Mouse (Mus musculus): ENCODE measurements at regions not wholly inside any gene's neighbourhood (a gene's known extent, or its start where the extent isn't known, plus 50 kb on each side); places are given as distances from the start of the nearest gene placed in this dataset.

DNA sequence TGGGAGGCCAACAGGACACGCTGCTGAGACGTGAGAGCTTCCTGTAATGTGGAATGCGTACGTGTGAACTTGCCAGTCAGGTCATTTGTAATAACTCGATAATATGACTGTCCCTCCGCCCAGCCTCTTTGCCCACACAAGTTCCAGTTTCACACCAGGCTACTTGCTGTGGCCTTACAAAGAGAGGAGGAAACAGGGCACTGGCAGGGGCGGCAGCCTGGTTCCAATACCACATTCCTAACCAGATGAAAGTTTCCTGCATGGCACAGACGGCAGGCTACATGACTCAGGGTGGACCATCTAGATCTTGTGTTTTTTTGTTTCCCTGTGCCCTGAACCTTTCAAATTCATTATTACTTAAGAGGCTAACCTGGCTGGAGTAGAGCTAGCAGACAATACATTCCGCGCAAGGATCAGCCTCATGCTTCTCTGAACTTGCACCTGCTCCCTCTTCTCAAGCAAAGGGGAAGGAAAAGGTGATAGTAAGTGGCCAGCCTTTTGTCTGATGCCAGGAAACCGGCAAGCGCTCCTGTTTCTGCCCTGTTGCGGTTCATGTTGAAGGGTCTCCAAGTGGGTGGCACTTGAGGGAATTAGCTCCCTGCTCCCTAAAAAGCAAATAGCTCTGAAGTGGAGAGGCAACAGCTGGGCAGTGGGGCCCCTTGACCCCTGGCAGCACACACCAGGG lies 60.2 kb upstream of the Egln3 start:
- 28% methylated on average over 13 of the region's 13 CpGs for WGBS
- Histone ChIP-seq H3K9me3 (no peaks in the 10 kb centered on the region), H3K27me3 (0 out of 2 replicates have a peak, but pooled peaks cover 1% of the 10 kb centered on the region), H3K4me2 (0 out of 2 replicates have a peak overlapping the region, but pooled peaks have one; percentile 11), H3K4me1 (peaks cover 39% of the 10 kb centered on the region), H3K36me3 (no peaks in the 10 kb centered on the region), H3K27ac (peak overlapping the region; percentile 7), H3K9ac (no peak overlapping the region), H3K4me3 (no peak overlapping the region)
- ATAC-seq (ENCODE audit: borderline replicate concordance, extremely low read depth, low FRiP score, low TSS enrichment) = peak; percentile 23; the same call in 1 of the 2 replicates

DNA sequence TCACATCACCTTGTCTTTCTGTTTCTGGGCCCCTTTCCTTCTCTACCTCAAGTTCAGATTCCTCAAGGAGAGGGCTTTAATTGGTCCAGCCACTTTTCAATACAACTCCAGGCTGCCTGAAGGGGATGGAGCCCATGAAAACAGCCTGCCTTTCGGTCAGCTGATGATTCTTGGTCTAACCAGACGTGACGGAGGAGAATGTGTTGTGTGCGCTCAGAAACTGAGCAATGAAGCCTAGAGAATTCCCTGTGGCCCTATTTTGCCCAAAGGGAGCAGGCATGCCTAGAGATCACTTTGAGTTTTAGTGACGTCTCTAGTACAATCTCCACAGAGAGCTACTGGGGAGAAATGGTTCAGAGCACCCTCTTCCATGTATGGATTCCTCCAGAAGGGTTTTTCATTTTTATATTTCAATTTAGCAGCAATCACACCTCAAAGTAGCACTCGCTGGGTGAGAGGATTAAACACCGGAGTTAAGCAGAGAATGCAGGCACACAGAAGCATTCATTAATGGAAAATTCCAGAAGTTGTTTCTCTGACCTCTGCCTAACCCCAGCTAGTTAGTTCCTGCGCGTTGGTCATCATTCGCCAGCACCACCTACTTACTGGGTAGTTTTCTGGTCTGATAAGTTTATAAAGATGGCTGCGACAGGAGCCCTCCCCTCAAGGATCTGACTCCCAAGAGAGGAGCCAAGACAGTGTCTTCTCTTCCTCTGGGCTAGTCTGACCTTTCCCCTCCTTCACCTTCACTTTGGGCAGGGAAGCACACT lies 58.8 kb upstream of the Egln3 start:
- Histone ChIP-seq H3K4me2 (no peak overlapping the region), H3K9ac (no peak overlapping the region), H3K9me3 (no peaks in the 10 kb centered on the region), H3K27me3 (no peaks in the 10 kb centered on the region), H3K27ac (no peak overlapping the region), H3K36me3 (no peaks in the 10 kb centered on the region), H3K4me1 (peaks cover 39% of the 10 kb centered on the region), H3K4me3 (no peak overlapping the region)
- 70% methylated on average over 11 of the region's 11 CpGs for WGBS
- ATAC-seq (ENCODE audit: borderline replicate concordance, extremely low read depth, low FRiP score, low TSS enrichment) = no peak

DNA sequence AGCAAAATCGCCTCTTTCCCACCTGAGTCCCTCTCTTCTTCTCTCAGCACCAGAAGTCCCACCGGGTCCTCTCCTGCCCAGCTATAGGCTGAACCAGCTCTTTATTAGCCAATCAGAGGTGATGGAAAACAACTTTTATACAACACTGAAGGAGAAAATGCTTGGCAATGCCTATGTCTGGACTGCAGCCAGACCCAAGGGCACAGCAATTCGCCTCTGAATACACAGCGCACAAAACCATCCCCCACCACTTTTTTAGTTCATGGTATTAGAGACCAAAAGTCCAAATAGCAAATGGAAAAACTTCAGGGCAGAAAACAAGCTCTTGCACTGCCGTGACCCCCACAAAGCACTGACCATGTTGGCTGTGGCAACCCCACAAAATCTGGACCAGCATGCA lies 57.8 kb upstream of the Egln3 start:
- 81% methylated on average over 5 of the region's 5 CpGs for WGBS

DNA sequence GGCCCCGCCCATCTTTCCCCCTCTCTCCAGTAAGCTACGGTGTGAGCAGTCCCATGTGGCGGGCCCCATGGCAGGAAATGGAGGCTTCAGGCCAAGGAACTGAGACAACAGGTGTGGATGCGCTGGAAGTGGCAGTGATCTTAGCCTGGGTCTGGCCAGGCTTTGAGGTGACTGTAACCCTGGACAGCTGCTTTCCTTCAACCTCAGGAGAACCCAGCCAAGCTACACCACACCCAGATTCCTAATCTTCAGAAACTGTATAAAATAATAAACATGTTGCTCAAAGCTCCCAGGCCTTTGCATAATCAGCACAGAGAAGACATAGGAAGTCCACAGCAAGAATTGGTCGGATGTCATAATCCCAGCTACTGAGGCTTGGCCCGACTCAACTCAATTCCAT lies 56.8 kb upstream of the Egln3 start:
- Histone ChIP-seq H3K27me3 (no peaks in the 10 kb centered on the region), H3K4me2 (no peak overlapping the region), H3K9me3 (no peaks in the 10 kb centered on the region), H3K4me1 (peaks cover 38% of the 10 kb centered on the region), H3K9ac (no peak overlapping the region), H3K4me3 (no peak overlapping the region), H3K27ac (no peak overlapping the region), H3K36me3 (no peaks in the 10 kb centered on the region)
- peak; percentile 55; the same call in 1 of the 2 replicates for ATAC-seq (ENCODE audit: borderline replicate concordance, extremely low read depth, low FRiP score, low TSS enrichment)
- WGBS = 47% methylated on average over 6 of the region's 6 CpGs

More for the DNA sequence above, 57.8 kb upstream of the Egln3 start:
- Histone ChIP-seq H3K4me3 (no peak overlapping the region), H3K9ac (no peak overlapping the region), H3K27me3 (no peaks in the 10 kb centered on the region), H3K9me3 (no peaks in the 10 kb centered on the region), H3K4me2 (no peak overlapping the region), H3K4me1 (peaks cover 42% of the 10 kb centered on the region), H3K36me3 (no peaks in the 10 kb centered on the region), H3K27ac (no peak overlapping the region)
- no peak for ATAC-seq (ENCODE audit: borderline replicate concordance, extremely low read depth, low FRiP score, low TSS enrichment)

DNA sequence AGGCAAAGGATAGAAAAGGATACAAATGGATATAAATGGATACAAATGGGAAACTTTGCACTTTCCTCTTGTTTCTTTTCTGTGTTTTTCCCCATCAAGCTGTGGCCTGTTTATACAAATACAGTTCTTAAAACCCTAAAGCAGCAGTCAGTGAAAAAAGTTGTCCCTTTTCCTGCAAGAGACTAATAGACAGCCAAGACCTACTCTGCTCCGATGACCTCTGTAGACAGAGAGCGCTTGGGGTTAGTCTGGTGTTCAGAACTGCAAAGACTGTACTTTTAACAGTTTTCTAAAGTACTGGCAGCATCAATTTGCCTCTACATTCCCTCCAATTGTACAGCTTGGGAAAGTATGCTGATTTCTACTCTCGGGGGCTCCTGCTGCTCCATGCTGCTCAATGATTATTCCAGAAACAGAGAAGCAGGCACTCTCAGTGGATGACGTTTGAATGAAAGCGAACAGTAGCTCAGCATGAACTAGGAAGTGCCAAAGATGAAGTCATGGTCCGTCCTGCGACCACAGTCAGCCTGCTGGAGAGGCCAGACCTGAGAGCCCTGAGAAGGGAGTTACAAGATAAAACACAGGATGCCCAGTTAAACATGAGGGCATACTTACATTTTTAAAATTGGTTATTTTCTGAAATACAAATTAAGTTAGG lies 54.2 kb upstream of the Egln3 start:
- no peak for ATAC-seq (ENCODE audit: borderline replicate concordance, extremely low read depth, low FRiP score, low TSS enrichment)
- H3K27ac ChIP-seq = no peak overlapping the region
- no peaks in the 10 kb centered on the region for H3K36me3 ChIP-seq
- H3K4me3 ChIP-seq = no peak overlapping the region
- no peaks in the 10 kb centered on the region for H3K27me3 ChIP-seq
- peaks cover 16% of the 10 kb centered on the region; the same call in 1 of the 2 replicates for H3K4me1 ChIP-seq
- H3K9me3 ChIP-seq = no peaks in the 10 kb centered on the region
- no peak overlapping the region for H3K9ac ChIP-seq
- H3K4me2 ChIP-seq = no peak overlapping the region
- 61% methylated on average over 7 of the region's 7 CpGs for WGBS

DNA sequence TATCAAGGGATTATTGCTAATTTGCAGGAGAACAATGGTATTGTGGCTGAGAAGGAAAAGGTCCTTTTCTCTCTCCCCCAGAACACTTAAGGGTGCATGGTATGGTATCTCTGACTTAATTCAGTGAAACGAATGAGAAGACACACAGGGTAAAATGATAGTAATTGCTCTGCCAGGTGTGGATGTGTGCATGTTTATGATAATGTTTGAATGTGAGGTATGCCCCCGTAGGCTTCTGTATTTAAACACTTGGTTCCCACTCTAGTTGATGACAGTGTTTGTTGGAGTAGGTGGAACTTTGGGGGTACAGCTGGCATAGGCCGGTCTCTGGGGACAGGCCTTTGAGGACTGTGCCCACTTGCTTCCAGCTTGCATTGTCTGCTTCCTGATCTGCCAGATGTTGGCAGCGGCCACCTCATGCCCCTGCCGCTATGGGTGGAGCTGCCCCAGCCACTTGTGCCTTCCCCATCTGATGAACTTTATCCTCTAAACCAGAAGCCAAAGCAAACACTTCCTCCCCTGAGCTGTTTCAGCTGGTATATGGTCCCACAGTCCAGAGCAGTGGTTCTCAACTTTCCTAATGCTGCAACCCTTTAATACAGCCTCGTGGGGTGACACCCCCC lies 53.0 kb upstream of the Egln3 start:
- H3K27me3 ChIP-seq = no peaks in the 10 kb centered on the region
- no peak overlapping the region for H3K9ac ChIP-seq
- no peak overlapping the region for H3K4me3 ChIP-seq
- no peaks in the 10 kb centered on the region for H3K9me3 ChIP-seq
- 61% methylated on average over 6 of the region's 6 CpGs for WGBS
- H3K27ac ChIP-seq = no peak overlapping the region
- no peak for ATAC-seq (ENCODE audit: borderline replicate concordance, extremely low read depth, low FRiP score, low TSS enrichment)
- no peak overlapping the region for H3K4me2 ChIP-seq
- H3K36me3 ChIP-seq = no peaks in the 10 kb centered on the region
- H3K4me1 ChIP-seq = peaks cover 10% of the 10 kb centered on the region; the same call in 1 of the 2 replicates

Measured in lung, embryonic 15.5 days (tissue).